Mouse (Mus musculus): ENCODE results near the gene Ltc4s.

DNA sequence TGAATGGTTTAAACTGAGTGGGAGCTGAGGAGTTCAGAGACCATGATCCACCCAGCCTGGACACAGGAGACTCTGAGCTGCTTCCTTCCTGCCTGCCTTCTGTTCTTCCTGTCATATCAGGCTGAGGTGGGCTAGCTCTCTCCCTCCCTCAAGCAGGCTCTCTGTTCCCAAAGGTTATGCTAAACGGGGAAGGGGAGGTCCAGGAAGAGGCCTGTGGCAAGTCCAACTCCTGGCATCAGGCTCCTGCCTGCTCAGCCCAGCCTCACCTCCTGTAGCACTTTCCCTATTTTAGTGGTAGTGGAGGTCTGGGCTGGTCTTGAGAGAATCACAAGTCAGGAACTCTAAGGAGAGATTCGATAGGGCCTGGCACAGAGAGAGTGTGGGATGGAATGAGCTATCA lies 12.0 kb downstream of the Ltc4s start:
- TF ChIP-seq EP300 (IDR thresholded peaks at IDR 0.05; ENCODE audit: low read length) (no peak), CTCF (conservative IDR thresholded peaks at IDR 0.05 in 1 of 2, IDR thresholded peaks at IDR 0.05 in 1 of 2; ENCODE audit: low read depth in 2 of 2, low read length in 2 of 2) (no peak), POLR2A (IDR thresholded peaks at IDR 0.05; ENCODE audit: low read depth, low read length) (no peak), ZNF384 (IDR thresholded peaks at IDR 0.05; ENCODE audit: low read depth, low read length) (no peak), POLR2AphosphoS2 (IDR thresholded peaks at IDR 0.05; ENCODE audit: low read depth, low read length) (no peak), CHD2 (IDR thresholded peaks at IDR 0.05; ENCODE audit: low read length) (no peak), KAT2A (IDR thresholded peaks at IDR 0.05; ENCODE audit: insufficient replicate concordance, low read length) (no peak), E2F4 (IDR thresholded peaks at IDR 0.05; ENCODE audit: insufficient replicate concordance, low read depth, low read length) (no peak), ZC3H11A (IDR thresholded peaks at IDR 0.05; ENCODE audit: low read depth, low read length) (no peak)
